Mouse (Mus musculus) MEL (cell line): ENCODE measurements at regions not wholly inside any gene's neighbourhood (a gene's known extent, or its start where the extent isn't known, plus 50 kb on each side); places are given as distances from the start of the nearest gene placed in this dataset.

Experiments used
- DNase-seq: peaks from one replicate; pipeline ENCODE4 v3.0.0; 2011; ENCODE audit warnings: low read depth, low spot score
- H3K27ac ChIP-seq: 2 replicates; pipeline ENCODE4 v1.5.1; 2012; ENCODE audit warnings: low read depth, mild to moderate bottlenecking, control low read depth, low read length, moderate library complexity; ENCODE audit not compliant: control insufficient read depth
- H3K27me3 ChIP-seq, 2 experiments: fragments of 150-350 bp in 1 of 2; sonication (generic) in 1 of 2; 2 replicates each; pipeline ENCODE4 v1.6.1; 2012; ENCODE audit warnings: low read length in 2 of 2, mild to moderate bottlenecking in 2 of 2, improper control_type of control experiment in 1 of 2, moderate library complexity in 1 of 2; ENCODE audit not compliant: insufficient read depth in 2 of 2, control insufficient read depth in 1 of 2
- H3K36me3 ChIP-seq, 2 experiments: 2 replicates each; pipeline ENCODE4 v1.6.1; 2012 to 2014; ENCODE audit warnings: low read length in 2 of 2, improper control_type of control experiment in 1 of 2, inconsistent platforms in 1 of 2, mild to moderate bottlenecking in 1 of 2; ENCODE audit not compliant: insufficient read depth in 2 of 2, control insufficient read depth in 1 of 2
- H3K4me1 ChIP-seq, 2 experiments: fragments of 150-350 bp in 1 of 2; sonication (generic) in 1 of 2; 2 replicates each; pipeline ENCODE4 v1.6.1; 2012; ENCODE audit warnings: low read length in 2 of 2, improper control_type of control experiment in 1 of 2, mild to moderate bottlenecking in 1 of 2; ENCODE audit not compliant: insufficient read depth in 2 of 2, control insufficient read depth in 1 of 2
- H3K4me3 ChIP-seq, 2 experiments: fragments of 150-350 bp in 1 of 2; sonication (generic) in 1 of 2; 2 replicates each; pipeline ENCODE4 v1.5.1; 2012; ENCODE audit warnings: low read depth in 2 of 2, low read length in 2 of 2, mild to moderate bottlenecking in 2 of 2, moderate library complexity in 2 of 2, control low read depth in 1 of 2, improper control_type of control experiment in 1 of 2; ENCODE audit not compliant: control insufficient read depth in 1 of 2, insufficient read depth in 1 of 2
- H3K79me2 ChIP-seq: 2 replicates; pipeline ENCODE4 v1.6.1; 2012; ENCODE audit warnings: mild to moderate bottlenecking, low read length, moderate library complexity; ENCODE audit not compliant: control insufficient read depth, poor library complexity, insufficient read depth
- H3K9ac ChIP-seq: 2 replicates; pipeline ENCODE4 v1.6.1; 2012; ENCODE audit warnings: low read depth, mild to moderate bottlenecking, control low read depth, low read length, moderate library complexity; ENCODE audit not compliant: control insufficient read depth, poor library complexity, severe bottlenecking
- H3K9me3 ChIP-seq: fragments of 150-350 bp; sonication (generic); replicated peaks from 2 replicates; pipeline ENCODE4 v1.6.1; 2012; ENCODE audit warnings: mild to moderate bottlenecking, low read length, improper control_type of control experiment, moderate library complexity; ENCODE audit not compliant: insufficient read depth
- CHD1 ChIP-seq: IDR thresholded peaks from 2 replicates; pipeline ENCODE4 v1.6.1; 2012; ENCODE audit warnings: low read depth, mild to moderate bottlenecking, inconsistent platforms, low read length, improper control_type of control experiment
- E2F4 ChIP-seq: IDR thresholded peaks from 2 replicates; pipeline ENCODE4 v1.6.1; 2011; ENCODE audit warnings: low read depth, low read length, improper control_type of control experiment, borderline replicate concordance
- ELF1 ChIP-seq: IDR thresholded peaks from 2 replicates; pipeline ENCODE4 v1.6.1; 2014; ENCODE audit warnings: low read depth, mild to moderate bottlenecking, inconsistent platforms, low read length, improper control_type of control experiment, moderate library complexity
- EP300 ChIP-seq, 2 experiments: IDR thresholded peaks; 2 replicates each; pipeline ENCODE4 v1.6.1; 2011; ENCODE audit warnings: improper control_type of control experiment in 2 of 2, low read length in 2 of 2, low read depth in 1 of 2, mild to moderate bottlenecking in 1 of 2
- GABPA ChIP-seq: IDR thresholded peaks from 2 replicates; pipeline ENCODE4 v1.6.1; 2012; ENCODE audit warnings: low read depth, mild to moderate bottlenecking, inconsistent platforms, low read length, improper control_type of control experiment, moderate library complexity
- GATA1 ChIP-seq: IDR thresholded peaks from 2 replicates; pipeline ENCODE4 v1.6.1; 2011; ENCODE audit warnings: low read depth, low read length, improper control_type of control experiment
- KAT2A ChIP-seq: conservative IDR thresholded peaks from 2 replicates; pipeline ENCODE4 v1.6.1; 2012; ENCODE audit warnings: low read depth, low read length, improper control_type of control experiment, inconsistent platforms
- MAX ChIP-seq: IDR thresholded peaks from 2 replicates; pipeline ENCODE4 v1.6.1; 2011; ENCODE audit warnings: low read length, improper control_type of control experiment
- MXI1 ChIP-seq: IDR thresholded peaks from 2 replicates; pipeline ENCODE4 v1.6.1; 2011; ENCODE audit warnings: mild to moderate bottlenecking, low read depth, low read length, improper control_type of control experiment
- POLR2A ChIP-seq, 2 experiments: IDR thresholded peaks; 2 replicates each; pipeline ENCODE4 v1.6.1; 2011 to 2012; ENCODE audit warnings: low read length in 2 of 2, mild to moderate bottlenecking in 2 of 2, control low read depth in 1 of 2, improper control_type of control experiment in 1 of 2, low read depth in 1 of 2, moderate library complexity in 1 of 2; ENCODE audit not compliant: control insufficient read depth in 1 of 2, insufficient read depth in 1 of 2, poor library complexity in 1 of 2
- POLR2AphosphoS5 ChIP-seq: IDR thresholded peaks from 2 replicates; pipeline ENCODE4 v1.6.1; 2012; ENCODE audit warnings: low read depth, borderline replicate concordance, mild to moderate bottlenecking, inconsistent platforms, low read length, moderate library complexity, mixed read lengths
- RAD21 ChIP-seq: IDR thresholded peaks from 2 replicates; pipeline ENCODE4 v1.6.1; 2011; ENCODE audit warnings: mild to moderate bottlenecking, low read depth, low read length, improper control_type of control experiment
- RCOR1 ChIP-seq: IDR thresholded peaks from 2 replicates; pipeline ENCODE4 v1.6.1; 2012; ENCODE audit warnings: low read depth, mild to moderate bottlenecking, inconsistent platforms, low read length, improper control_type of control experiment
- SIN3A ChIP-seq: IDR thresholded peaks from 2 replicates; pipeline ENCODE4 v1.6.1; 2012; ENCODE audit warnings: low read length, improper control_type of control experiment, inconsistent platforms
- SMC3 ChIP-seq: IDR thresholded peaks from 2 replicates; pipeline ENCODE4 v1.6.1; 2011; ENCODE audit warnings: low read depth, low read length, improper control_type of control experiment
- TBP ChIP-seq: IDR thresholded peaks from 2 replicates; pipeline ENCODE4 v1.8.0; 2011; ENCODE audit warnings: low read depth, low read length, improper control_type of control experiment
- TCF12 ChIP-seq: IDR thresholded peaks from 2 replicates; pipeline ENCODE4 v1.6.1; 2014; ENCODE audit warnings: low read depth, mild to moderate bottlenecking, inconsistent platforms, low read length, improper control_type of control experiment, moderate library complexity
- USF1 ChIP-seq: IDR thresholded peaks from 2 replicates; pipeline ENCODE4 v1.6.1; 2014; ENCODE audit warnings: low read depth, mild to moderate bottlenecking, inconsistent platforms, low read length, improper control_type of control experiment, moderate library complexity
- USF2 ChIP-seq, 2 experiments: IDR thresholded peaks; 2 replicates each; pipeline ENCODE4 v1.6.1; 2011 to 2012; ENCODE audit warnings: improper control_type of control experiment in 2 of 2, low read length in 2 of 2, borderline replicate concordance in 1 of 2, inconsistent platforms in 1 of 2, low read depth in 1 of 2, mild to moderate bottlenecking in 1 of 2; ENCODE audit not compliant: insufficient read depth in 1 of 2
- ZMIZ1 ChIP-seq: IDR thresholded peaks from 2 replicates; pipeline ENCODE4 v1.6.1; 2012; ENCODE audit warnings: low read depth, mild to moderate bottlenecking, inconsistent platforms, low read length, improper control_type of control experiment, moderate library complexity

GRCm38 (mm10) chr7:36933490-36933889 is 235.6 kb downstream of the Tshz3 start (continued):
- no peak for TF ChIP-seq ELF1
- no peak for TF ChIP-seq POLR2A (IDR thresholded peaks at IDR 0.05; ENCODE audit: control insufficient read depth in 1 of 2, insufficient read depth in 1 of 2, low read depth in 1 of 2, low read length in 2 of 2, poor library complexity in 1 of 2)
- TF ChIP-seq MXI1, result no peak

- no peaks in the 10 kb centered on the region for H3K4me1 ChIP-seq
- H3K9ac ChIP-seq, result no peak overlapping the region
- H3K9me3 ChIP-seq, result no peaks in the 10 kb centered on the region
- no peak overlapping the region for H3K4me3 ChIP-seq
- no peaks in the 10 kb centered on the region for H3K36me3 ChIP-seq
- no peak overlapping the region for H3K27ac ChIP-seq
- TF ChIP-seq MXI1, result no peak
- TF ChIP-seq POLR2A (IDR thresholded peaks at IDR 0.05; ENCODE audit: control insufficient read depth in 1 of 2, insufficient read depth in 1 of 2, low read depth in 1 of 2, low read length in 2 of 2, poor library complexity in 1 of 2), result no peak
- TF ChIP-seq MAX, result no peak
- no peak for DNase-seq
- no peaks in the 10 kb centered on the region for H3K79me2 ChIP-seq
- no peaks in the 10 kb centered on the region for H3K27me3 ChIP-seq
Measured at GRCm38 (mm10) chr7:36934792-36935555, 237.1 kb downstream of the Tshz3 start.

DNA sequence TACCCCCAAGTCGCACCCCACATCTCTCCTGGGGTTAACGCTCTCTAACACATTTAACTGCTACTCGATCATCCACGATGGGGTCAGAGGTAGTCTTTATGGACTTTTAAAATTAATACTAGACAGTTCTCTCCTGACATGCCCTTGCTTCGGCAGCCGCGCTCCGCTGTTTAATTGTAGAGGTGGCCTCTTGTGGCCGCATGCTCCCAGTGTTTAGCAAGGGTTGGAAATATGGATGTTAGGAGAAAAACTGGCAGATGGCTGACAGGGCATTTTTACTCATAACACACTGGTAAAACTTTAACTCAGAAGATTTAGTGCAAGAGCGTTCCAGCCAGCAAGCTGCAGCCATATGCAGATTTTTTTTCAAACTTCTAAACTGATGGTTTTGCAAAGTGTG is 242.7 kb downstream of the Tshz3 start:
- H3K27ac ChIP-seq, result no peak overlapping the region
- no peak for DNase-seq
- no peaks in the 10 kb centered on the region for H3K4me1 ChIP-seq
- no peaks in the 10 kb centered on the region for H3K27me3 ChIP-seq
- no peaks in the 10 kb centered on the region for H3K9me3 ChIP-seq
- no peaks in the 10 kb centered on the region for H3K79me2 ChIP-seq
- no peak for TF ChIP-seq CHD1
- TF ChIP-seq USF1, result no peak
- no peak for TF ChIP-seq SIN3A
- no peak for TF ChIP-seq POLR2A (IDR thresholded peaks at IDR 0.05; ENCODE audit: control insufficient read depth in 1 of 2, insufficient read depth in 1 of 2, low read depth in 1 of 2, low read length in 2 of 2, poor library complexity in 1 of 2)
- no peak for TF ChIP-seq TBP
- no peak for TF ChIP-seq ELF1
- H3K4me3 ChIP-seq, result no peak overlapping the region
- no peak overlapping the region for H3K9ac ChIP-seq
- no peaks in the 10 kb centered on the region for H3K36me3 ChIP-seq

DNA sequence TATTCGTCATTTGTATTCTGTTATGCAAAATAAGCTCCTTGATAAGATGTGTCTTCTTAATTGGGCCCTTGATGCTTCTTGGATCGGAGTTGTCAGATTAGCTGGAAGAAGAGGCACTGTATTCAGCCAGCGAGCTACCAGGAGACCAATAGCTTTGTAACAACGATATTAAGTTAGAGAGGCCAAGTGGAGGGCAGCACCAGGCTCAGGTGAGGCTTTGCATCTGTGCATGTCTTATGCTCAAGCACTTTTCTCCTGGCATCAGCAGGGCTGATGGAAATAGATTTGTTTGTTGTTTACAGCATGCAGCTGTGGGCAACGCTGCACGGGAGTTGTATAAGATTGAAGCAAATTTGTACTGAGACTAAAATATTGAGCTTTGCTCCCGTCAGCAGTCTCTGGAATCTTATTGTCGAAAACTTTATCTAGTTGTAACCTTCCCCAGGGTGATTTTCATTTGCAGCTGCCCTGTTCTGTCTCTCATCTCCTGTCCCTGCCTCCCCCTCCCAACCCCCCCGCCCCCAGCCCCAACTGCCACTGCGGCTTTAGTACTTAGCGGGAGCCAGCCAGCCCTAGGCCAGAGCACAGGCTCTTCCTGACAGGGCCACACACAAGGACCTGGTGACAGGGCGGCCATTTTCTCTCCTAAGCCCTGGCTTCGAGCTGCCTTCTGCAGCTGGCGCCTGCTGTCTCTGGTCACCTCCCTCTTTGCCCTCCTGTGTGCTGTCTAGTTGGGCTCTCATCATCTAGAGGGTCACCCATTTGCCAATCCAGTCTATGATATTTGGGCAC is 247.3 kb downstream of the Tshz3 start:
- no peaks in the 10 kb centered on the region for H3K79me2 ChIP-seq
- H3K9me3 ChIP-seq, result no peaks in the 10 kb centered on the region
- no peak overlapping the region for H3K27ac ChIP-seq
- TF ChIP-seq EP300 (IDR thresholded peaks at IDR 0.05; ENCODE audit: low read depth in 1 of 2, low read length in 2 of 2) (no peak), SIN3A (no peak), USF2 (IDR thresholded peaks at IDR 0.05; ENCODE audit: borderline replicate concordance in 1 of 2, insufficient read depth in 1 of 2, low read depth in 1 of 2, low read length in 2 of 2) (no peak), MXI1 (no peak), GATA1 (no peak), SMC3 (no peak), TCF12 (no peak), POLR2AphosphoS5 (no peak), USF1 (no peak), GABPA (no peak), E2F4 (no peak), RCOR1 (no peak), RAD21 (no peak), ZMIZ1 (no peak), MAX (no peak), KAT2A (no peak)

More for the DNA sequence above, 247.3 kb downstream of the Tshz3 start:
- no peaks in the 10 kb centered on the region for H3K4me1 ChIP-seq
- DNase-seq, result no peak
- no peak overlapping the region for H3K9ac ChIP-seq
- no peaks in the 10 kb centered on the region for H3K27me3 ChIP-seq
- H3K4me3 ChIP-seq, result no peak overlapping the region
- H3K36me3 ChIP-seq, result no peaks in the 10 kb centered on the region
